Mouse (Mus musculus) gonadal fat pad, adult 2 months (tissue): ENCODE measurements around the gene P3h4. TPM values are rescaled to one million over a fixed set of nuclear protein-coding genes. Genes with fewer than 3 reads are reported as not detected.
"Not testable (repeated sequence)": the region's sequence is repeated elsewhere in the genome, so short reads cannot be mapped to it uniquely, and the experiment has no call there.

Source experiments
- DNase-seq: peaks from one replicate; pipeline ENCODE4 v3.0.0-alpha.2; 2012; ENCODE audit warnings: low read depth
- polyA plus RNA-seq: library from polyadenylated mRNA; depleted of rRNA; stranded (reverse); fragments of >200 nt; gene quantifications from 2 replicates; pipeline ENCODE4 v1.2.3, GENCODE M21; 2012; rRNA removed

P3h4 gene
- polyA plus RNA-seq, 1 experiment: 35.4 TPM

- no peak for DNase-seq
Observed at GRCm38 (mm10) chr11:100362209-100362978, 52.2 kb downstream of the P3h4 start.

GRCm38 (mm10) chr11:100361059-100361458 lies 53.6 kb downstream of the P3h4 start:
- not testable (repeated sequence) for DNase-seq

- DNase-seq: no peak
Observed at GRCm38 (mm10) chr11:100360175-100360574, 54.5 kb downstream of the P3h4 start.

Other genes with a start within 250 kb of the P3h4 start
- gene Krt9, start 221.6 kb downstream of the P3h4 start, polyA plus RNA-seq: 0.04 TPM in 1 of 2 replicates, not detected in the other
- gene Krt14, start 207.3 kb downstream of the P3h4 start, polyA plus RNA-seq: 40.0 and 42.3 TPM in 2 replicates
- not detected in 2 replicates for gene Krt16, start 165.9 kb downstream of the P3h4 start, polyA plus RNA-seq
- gene Krt17, start 153.8 kb downstream of the P3h4 start, polyA plus RNA-seq: 2.4 and 2.9 TPM in 2 replicates
- not detected in 2 replicates for gene Krt42, start 145.0 kb downstream of the P3h4 start, polyA plus RNA-seq
- gene Eif1, start 95.0 kb downstream of the P3h4 start, polyA plus RNA-seq: 113 and 130 TPM in 2 replicates
- not detected in 2 replicates for gene Gast, start 80.4 kb downstream of the P3h4 start, polyA plus RNA-seq
- gene Hap1, start 58.7 kb downstream of the P3h4 start, polyA plus RNA-seq: 27.5 and 36.4 TPM in 2 replicates
- gene Jup, start 17.1 kb downstream of the P3h4 start, polyA plus RNA-seq: 213 and 239 TPM in 2 replicates
- 33.1 and 34.4 TPM in 2 replicates for gene Fkbp10, start 861 bp upstream of the P3h4 start, polyA plus RNA-seq
- 31.1 and 45.5 TPM in 2 replicates for gene Nt5c3b, start 27.0 kb upstream of the P3h4 start, polyA plus RNA-seq
- gene Klhl10, start 27.1 kb upstream of the P3h4 start, polyA plus RNA-seq: 2.8 and 3.0 TPM in 2 replicates
- gene Klhl11, start 57.9 kb upstream of the P3h4 start, polyA plus RNA-seq: 5.8 and 8.7 TPM in 2 replicates
- 586 and 685 TPM in 2 replicates for gene Acly, start 113.2 kb upstream of the P3h4 start, polyA plus RNA-seq
- gene Ttc25, start 130.8 kb upstream of the P3h4 start, polyA plus RNA-seq: 1.7 and 2.5 TPM in 2 replicates
- 25.2 and 26.1 TPM in 2 replicates for gene Cnp, start 160.1 kb upstream of the P3h4 start, polyA plus RNA-seq
- gene Nkiras2, start 204.4 kb upstream of the P3h4 start, polyA plus RNA-seq: 69.6 and 80.6 TPM in 2 replicates
- 42.1 and 62.0 TPM in 2 replicates for gene Dnajc7, start 205.3 kb upstream of the P3h4 start, polyA plus RNA-seq